Mouse (Mus musculus) liver, adult 2 months (tissue): ENCODE data around the gene Hmcn2. TPM values are rescaled to one million over a fixed set of nuclear protein-coding genes. Genes with fewer than 3 reads are reported as not detected.

Experiments
- DNase-seq: peaks from one replicate; pipeline ENCODE4 v3.0.0-alpha.2; 2011; ENCODE audit warnings: low read depth, low spot score; ENCODE audit errors: extremely low read depth
- H3K27ac ChIP-seq: fragments of 200-500 bp; replicated peaks from 2 replicates; pipeline ENCODE4 v1.5.1; 2012; ENCODE audit warnings: low read depth, mild to moderate bottlenecking, control low read depth, inconsistent platforms, low read length; ENCODE audit not compliant: insufficient read depth
- H3K27me3 ChIP-seq: fragments of 200-500 bp; 2 replicates; pipeline ENCODE4 v1.6.1; 2012; ENCODE audit warnings: mild to moderate bottlenecking, moderate library complexity, low read length, inconsistent platforms; ENCODE audit not compliant: control insufficient read depth, insufficient read depth
- H3K36me3 ChIP-seq: fragments of 200-500 bp; 2 replicates; pipeline ENCODE4 v1.6.1; 2012; ENCODE audit warnings: low read length, inconsistent platforms; ENCODE audit not compliant: control insufficient read depth, insufficient read depth
- H3K4me1 ChIP-seq: fragments of 200-500 bp; 2 replicates; pipeline ENCODE4 v1.6.1; 2011; ENCODE audit warnings: low read length; ENCODE audit not compliant: control insufficient read depth, insufficient read depth
- H3K4me3 ChIP-seq: fragments of 200-500 bp; 2 replicates; pipeline ENCODE4 v1.5.1; 2011; ENCODE audit warnings: low read depth, mild to moderate bottlenecking, control low read depth, low read length, moderate library complexity; ENCODE audit not compliant: insufficient read depth
- H3K79me2 ChIP-seq: fragments of 200-500 bp; 2 replicates; pipeline ENCODE4 v1.6.1; 2012; ENCODE audit warnings: inconsistent platforms, mild to moderate bottlenecking, low read length, moderate library complexity; ENCODE audit not compliant: control insufficient read depth, insufficient read depth
- H3K9ac ChIP-seq: fragments of 200-500 bp; 2 replicates; pipeline ENCODE4 v1.6.1; 2012; ENCODE audit warnings: low read depth, mild to moderate bottlenecking, control low read depth, inconsistent platforms, low read length
- CTCF ChIP-seq: fragments of 200-500 bp; IDR thresholded peaks from 2 replicates; pipeline ENCODE4 v1.5.1; 2011; ENCODE audit warnings: low read depth, low read length, control low read depth
- POLR2A ChIP-seq: fragments of 200-500 bp; IDR thresholded peaks from 2 replicates; pipeline ENCODE4 v1.6.1; 2011; ENCODE audit warnings: low read length, control low read depth; ENCODE audit not compliant: insufficient read depth; ENCODE audit errors: extremely low read depth
- WGBS: fragments of 180-500 bp; shearing (Covaris S2); methylation state at CpG from one replicate; pipeline ENCODE4 v1.1.7; 2018; 5-methylcytosine and 5-hydroxymethylcytosine counted together
- polyA plus RNA-seq: library from polyadenylated mRNA; depleted of rRNA; stranded (reverse); fragments of >200 nt; gene quantifications from 2 replicates; pipeline ENCODE4 v1.2.3, GENCODE M21; 2012
- total RNA-seq: library from RNA; depleted of rRNA; stranded (reverse); fragments of >200 nt; gene quantifications from 2 replicates; pipeline ENCODE4 v1.2.3, GENCODE M21; 2014

Hmcn2 gene
- total and polyA plus RNA-seq, 2 experiments, result 0.46 to 1.8 TPM

DNA sequence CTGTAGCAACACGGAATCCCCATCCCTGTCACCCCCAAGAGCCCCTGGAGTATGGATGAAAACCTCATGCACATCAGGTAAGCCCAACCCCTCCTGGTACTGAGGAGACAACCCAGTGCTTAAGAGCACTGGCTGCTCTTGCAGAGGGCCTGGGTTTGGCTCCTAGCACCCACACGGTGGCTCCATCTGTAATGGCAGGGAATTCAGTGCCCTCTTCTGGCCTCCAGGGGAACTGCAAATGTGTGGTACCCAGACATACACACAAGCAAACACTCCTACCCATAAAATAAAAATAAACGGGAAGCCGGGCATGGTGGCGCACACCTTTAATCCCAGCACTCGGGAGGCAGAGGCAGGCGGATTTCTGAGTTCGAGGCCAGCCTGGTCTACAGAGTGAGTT lies 178.1 kb downstream of the Hmcn2 start:
- WGBS, result 79% methylated on average over 8 of the region's 8 CpGs
- Histone ChIP-seq H3K79me2 (no peaks in the 10 kb centered on the region), H3K4me1 (peaks cover 6% of the 10 kb centered on the region; the same call in 1 of the 2 replicates), H3K27ac (no peak overlapping the region), H3K9ac (no peak overlapping the region), H3K36me3 (peaks cover 81% of the 10 kb centered on the region), H3K4me3 (no peak overlapping the region), H3K27me3 (no peaks in the 10 kb centered on the region)
- DNase-seq, result no peak
- TF ChIP-seq POLR2A, result no peak
- peak; percentile 54 for TF ChIP-seq CTCF

DNA sequence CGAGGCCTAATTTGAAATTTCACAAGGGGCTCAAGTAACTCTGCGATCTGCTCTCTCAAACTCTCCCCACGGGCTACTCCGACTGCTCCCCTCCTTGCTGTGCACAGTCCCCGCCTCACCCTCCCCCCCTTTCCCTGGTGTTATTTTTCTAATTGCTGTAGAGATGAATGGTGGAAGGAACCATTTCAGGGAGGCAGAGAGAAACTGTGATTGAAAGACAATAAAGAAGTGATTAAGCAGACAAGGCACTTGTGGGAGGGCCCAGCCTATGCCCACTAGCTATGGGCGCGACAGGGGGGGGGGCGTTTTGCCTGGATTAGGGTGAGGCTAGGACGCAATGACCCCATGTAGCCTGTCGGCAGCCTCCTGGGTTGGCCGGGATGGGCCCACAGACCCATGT lies 179.0 kb downstream of the Hmcn2 start:
- Histone ChIP-seq H3K27ac (no peak overlapping the region), H3K4me3 (no peak overlapping the region), H3K9ac (no peak overlapping the region), H3K27me3 (no peaks in the 10 kb centered on the region), H3K79me2 (no peaks in the 10 kb centered on the region), H3K4me1 (peaks cover 6% of the 10 kb centered on the region; the same call in 1 of the 2 replicates), H3K36me3 (peaks cover 81% of the 10 kb centered on the region)
- 81% methylated on average over 11 of the region's 11 CpGs for WGBS
- TF ChIP-seq CTCF, result no peak
- TF ChIP-seq POLR2A, result no peak
- no peak for DNase-seq

DNA sequence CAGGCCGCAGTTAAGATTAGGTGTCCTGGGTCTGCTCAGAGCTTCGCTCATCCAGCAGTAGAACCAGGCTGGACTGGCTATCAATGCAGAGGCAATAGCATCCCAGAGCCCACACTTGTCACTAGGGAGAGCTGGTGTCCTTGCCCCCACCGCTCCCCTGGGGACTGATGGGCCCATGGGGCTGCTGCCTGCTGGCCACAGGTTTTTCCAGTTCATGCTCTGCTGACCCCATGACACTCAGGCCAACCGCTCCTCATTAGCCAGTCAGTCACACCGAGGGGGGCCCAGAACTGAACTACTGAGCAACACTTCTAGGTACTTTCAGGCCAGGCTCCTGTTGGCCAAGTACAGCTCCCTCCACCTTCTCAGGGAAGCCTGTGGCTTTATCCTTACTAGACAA lies 180.1 kb downstream of the Hmcn2 start:
- 73% methylated on average over 5 of the region's 5 CpGs for WGBS
- Histone ChIP-seq H3K4me3 (no peak overlapping the region), H3K79me2 (no peaks in the 10 kb centered on the region), H3K9ac (0 out of 2 replicates have a peak overlapping the region, but pooled peaks have one; percentile 10), H3K36me3 (peaks cover 82% of the 10 kb centered on the region), H3K27ac (no peak overlapping the region), H3K4me1 (peaks cover 6% of the 10 kb centered on the region; the same call in 1 of the 2 replicates), H3K27me3 (no peaks in the 10 kb centered on the region)
- no peak for DNase-seq
- no peak for TF ChIP-seq POLR2A
- no peak for TF ChIP-seq CTCF

DNA sequence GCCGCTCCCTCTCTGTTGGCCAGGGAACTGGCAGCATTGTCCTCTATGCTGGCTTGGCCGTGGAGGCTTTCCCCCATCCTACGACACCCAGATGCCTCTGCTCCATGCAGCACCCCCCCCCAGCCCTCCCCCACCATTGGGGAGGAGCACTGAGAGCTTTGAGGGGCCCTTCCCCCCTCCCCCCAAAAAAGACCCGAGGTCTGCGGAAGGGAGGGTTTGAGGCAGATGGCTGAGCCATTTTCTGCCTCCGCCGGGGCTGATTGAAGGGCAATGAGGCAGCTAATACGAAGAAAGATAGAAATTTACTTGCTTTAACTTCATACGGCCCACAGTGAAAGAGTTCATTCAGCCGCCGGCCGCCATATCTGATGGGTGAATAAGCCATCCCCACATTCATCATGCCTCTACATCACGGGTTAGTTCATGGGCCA lies 180.8 kb downstream of the Hmcn2 start:
- Histone ChIP-seq H3K79me2 (no peaks in the 10 kb centered on the region), H3K36me3 (peaks cover 84% of the 10 kb centered on the region), H3K27me3 (no peaks in the 10 kb centered on the region), H3K27ac (no peak overlapping the region), H3K4me1 (peaks cover 6% of the 10 kb centered on the region; the same call in 1 of the 2 replicates), H3K4me3 (no peak overlapping the region), H3K9ac (no peak overlapping the region; the same call in 1 of the 2 replicates)
- DNase-seq, result no peak
- 65% methylated on average over 13 of the region's 13 CpGs for WGBS
- no peak for TF ChIP-seq POLR2A
- TF ChIP-seq CTCF, result no peak

DNA sequence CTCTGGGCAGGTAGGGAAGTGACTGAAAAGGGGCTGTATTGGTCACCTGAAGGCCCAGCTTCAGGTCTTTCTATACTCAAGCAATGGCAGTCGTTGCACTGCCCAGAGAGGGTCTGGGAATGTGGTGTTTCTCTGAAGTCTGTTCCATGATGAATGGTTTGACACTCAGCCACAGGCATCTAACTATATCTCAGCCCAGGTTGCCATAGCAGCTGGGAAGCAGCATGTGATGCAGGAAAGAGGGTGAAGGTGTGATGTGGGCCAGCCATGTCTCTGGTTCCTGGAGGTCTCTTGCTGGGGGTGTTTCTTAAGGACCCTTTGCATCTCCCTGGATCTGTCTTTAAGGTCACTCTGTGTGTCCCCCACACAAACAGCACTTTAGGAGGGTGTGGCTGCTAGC lies 181.9 kb downstream of the Hmcn2 start:
- Histone ChIP-seq H3K4me1 (peaks cover 6% of the 10 kb centered on the region; the same call in 1 of the 2 replicates), H3K4me3 (no peak overlapping the region), H3K9ac (no peak overlapping the region), H3K27me3 (no peaks in the 10 kb centered on the region), H3K27ac (no peak overlapping the region), H3K36me3 (peaks cover 83% of the 10 kb centered on the region), H3K79me2 (no peaks in the 10 kb centered on the region)
- no peak for TF ChIP-seq POLR2A
- no peak for TF ChIP-seq CTCF
- DNase-seq, result no peak
- WGBS, result 32% methylated on average over 1 of the region's 1 CpGs

GRCm38 (mm10) chr2:31497113-31497512 lies 182.9 kb downstream of the Hmcn2 start:
- no peak for DNase-seq
- Histone ChIP-seq H3K36me3 (peaks cover 81% of the 10 kb centered on the region), H3K27ac (no peak overlapping the region), H3K27me3 (no peaks in the 10 kb centered on the region), H3K79me2 (no peaks in the 10 kb centered on the region), H3K4me3 (no peak overlapping the region), H3K4me1 (0 out of 2 replicates have a peak, but pooled peaks cover 3% of the 10 kb centered on the region), H3K9ac (no peak overlapping the region)
- 62% methylated on average over 7 of the region's 7 CpGs for WGBS
- no peak for TF ChIP-seq CTCF
- TF ChIP-seq POLR2A, result no peak
